Mouse (Mus musculus) left cerebral cortex, postnatal 25 days (tissue): ENCODE results near the gene Gzme. TPM values are rescaled to one million over a fixed set of nuclear protein-coding genes. Genes with fewer than 3 reads are reported as not detected.

ENCODE experiments used
- microRNA-seq, 2 experiments: library from miRNA; unstranded; fragments of <30 nt; microRNA quantifications; one replicate each; pipeline ENCODE4 v1.2.0; 2022
- total RNA-seq, 2 experiments: library from RNA; stranded (reverse); gene quantifications; 2 replicates each; pipeline ENCODE4 v1.2.3; 2021

The Gzme gene
- total RNA-seq, 2 experiments from 2014 or later = not detected

Small RNA genes within 50 kb of the gene (microRNA-seq; reads per million reads assigned to microRNA genes)
- gene Mir6949 = 0 reads per million in 2 experiments

Other genes starting within 250 kb of the Gzme start
- under 1 TPM; 0.14 to 0.25 TPM for gene Cbln3, start 236.2 kb downstream of the Gzme start, total RNA-seq
- gene Khnyn, start 235.7 kb downstream of the Gzme start, total RNA-seq = 10 to 100 TPM; 10.1 to 10.7 TPM
- 10 to 100 TPM; 96.3 to 96.9 TPM for gene Sdr39u1, start 220.3 kb downstream of the Gzme start, total RNA-seq
- not detected for gene Cma1, start 175.9 kb downstream of the Gzme start, total RNA-seq
- not detected for gene Cma2, start 169.6 kb downstream of the Gzme start, total RNA-seq
- gene Mcpt1, start 102.7 kb downstream of the Gzme start, total RNA-seq = not detected
- gene Mcpt9, start 90.1 kb downstream of the Gzme start, total RNA-seq = not detected
- not detected for gene Mcpt2, start 78.6 kb downstream of the Gzme start, total RNA-seq
- not detected for gene Mcpt4, start 58.3 kb downstream of the Gzme start, total RNA-seq
- not detected for gene Mcpt8, start 35.4 kb downstream of the Gzme start, total RNA-seq
- not detected for gene Ctsg, start 18.1 kb downstream of the Gzme start, total RNA-seq
- gene Gzmd, start 12.0 kb upstream of the Gzme start, total RNA-seq = not detected
- gene Gzmg, start 39.0 kb upstream of the Gzme start, total RNA-seq = not detected
- gene Gzmn, start 54.0 kb upstream of the Gzme start, total RNA-seq = not detected
- gene Gzmf, start 90.8 kb upstream of the Gzme start, total RNA-seq = not detected
- gene Gzmc, start 114.0 kb upstream of the Gzme start, total RNA-seq = not detected
- gene Gzmb, start 141.6 kb upstream of the Gzme start, total RNA-seq = not detected
- under 1 TPM in 1 of 2 experiments, not detected in 1; 0.23 TPM for gene Atp12a, start 244.4 kb upstream of the Gzme start, total RNA-seq